Mouse (Mus musculus) forebrain, postnatal 0 days (tissue): ENCODE data around the gene Csgalnact2. TPM values are rescaled to one million over a fixed set of nuclear protein-coding genes. Genes with fewer than 3 reads are reported as not detected.

Source experiments
- ATAC-seq: fragments of 200-750 bp; cut with Nextera tagmentation; 2 replicates; pipeline ENCODE4 v1.8.0; 2017; ENCODE audit warnings: mild to moderate bottlenecking, moderate library complexity
- DNase-seq: peaks from one replicate; pipeline ENCODE4 v3.0.0-alpha.2; 2015
- H3K27ac ChIP-seq: fragments of 300-500 bp; sonication (generic); 2 replicates; pipeline ENCODE4 v1.5.1; 2014; ENCODE audit warnings: low read depth, mild to moderate bottlenecking, antibody characterized with exemption, low read length, moderate library complexity, mixed read lengths
- H3K27me3 ChIP-seq: fragments of 300-500 bp; sonication (generic); 2 replicates; pipeline ENCODE4 v1.6.1; 2014; ENCODE audit warnings: mild to moderate bottlenecking, low read length, mixed read lengths; ENCODE audit not compliant: insufficient read depth
- H3K36me3 ChIP-seq: fragments of 300-500 bp; sonication (generic); 2 replicates; pipeline ENCODE4 v1.6.1; 2014; ENCODE audit warnings: mild to moderate bottlenecking, moderate library complexity; ENCODE audit not compliant: insufficient read depth
- H3K4me1 ChIP-seq: fragments of 300-500 bp; sonication (generic); 2 replicates; pipeline ENCODE4 v1.6.1; 2014; ENCODE audit warnings: antibody characterized with exemption; ENCODE audit not compliant: insufficient read depth
- H3K4me2 ChIP-seq: fragments of 300-500 bp; sonication (generic); 2 replicates; pipeline ENCODE4 v1.6.1; 2014; ENCODE audit warnings: low read depth, mild to moderate bottlenecking, moderate library complexity
- H3K4me3 ChIP-seq: fragments of 300-500 bp; sonication (generic); 2 replicates; pipeline ENCODE4 v1.5.1; 2014; ENCODE audit warnings: low read depth, low read length, mixed read lengths
- H3K9ac ChIP-seq: fragments of 300-500 bp; sonication (generic); 2 replicates; pipeline ENCODE4 v1.6.1; 2014; ENCODE audit warnings: mild to moderate bottlenecking
- H3K9me3 ChIP-seq: fragments of 300-500 bp; sonication (generic); 2 replicates; pipeline ENCODE4 v1.6.1; 2016; ENCODE audit warnings: low read length
- CTCF ChIP-seq: sonication (generic); IDR thresholded peaks from 2 replicates; pipeline ENCODE4 v1.5.1; 2016; ENCODE audit warnings: antibody characterized with exemption, control low read depth, low read depth
- WGBS: fragments of 180-500 bp; shearing (Covaris S2); extraction: QIAGEN DNeasy Blood & Tissue Kit; methylation state at CpG from one replicate; pipeline ENCODE4 v1.1.7; 2014; 5-methylcytosine and 5-hydroxymethylcytosine counted together
- polyA plus RNA-seq: library from polyadenylated mRNA; unstranded; fragments of >200 nt; fragmentation: Nextera tagmentation; extraction: Ambion mirVana; gene quantifications from 2 replicates; pipeline ENCODE4 v1.2.1, GENCODE M21; 2015
- total RNA-seq: library from RNA; depleted of rRNA; stranded (reverse); fragments of >200 nt; gene quantifications from 2 replicates; pipeline ENCODE4 v1.2.3, GENCODE M21; 2014

Gene Csgalnact2
- total and polyA plus RNA-seq, 2 experiments from 2014 or later, result 11.1 to 20.4 TPM

DNA sequence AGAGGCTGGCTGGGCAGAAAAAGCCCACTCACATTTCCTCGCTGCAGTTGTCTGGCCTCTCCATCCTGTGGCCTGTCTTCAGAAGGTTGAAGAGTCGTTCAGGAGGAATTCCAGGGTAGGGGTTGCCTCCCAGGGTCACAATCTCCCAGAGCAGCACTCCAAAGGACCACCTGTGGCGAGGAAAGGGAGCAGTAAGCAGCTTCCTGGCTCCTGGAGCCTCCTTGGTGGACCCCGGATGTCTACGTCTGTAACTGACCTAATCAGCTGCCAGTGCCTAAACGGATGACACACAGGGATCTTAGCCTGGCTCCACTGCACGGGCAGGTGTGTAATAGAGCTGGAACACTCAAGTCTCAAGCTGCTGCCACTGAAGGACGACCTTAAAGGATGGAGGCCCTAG is 25.8 kb upstream of the Csgalnact2 start:
- 75% methylated on average over 8 of the region's 8 CpGs for WGBS
- H3K9me3 ChIP-seq, result no peaks in the 10 kb centered on the region
- no peak overlapping the region for H3K9ac ChIP-seq
- ATAC-seq (no peak), DNase-seq (no peak)
- H3K36me3 ChIP-seq, result no peaks in the 10 kb centered on the region
- no peak for TF ChIP-seq CTCF
- H3K27me3 ChIP-seq, result no peaks in the 10 kb centered on the region
- H3K27ac ChIP-seq, result no peak overlapping the region
- no peaks in the 10 kb centered on the region for H3K4me1 ChIP-seq
- no peak overlapping the region for H3K4me2 ChIP-seq
- H3K4me3 ChIP-seq, result no peak overlapping the region

DNA sequence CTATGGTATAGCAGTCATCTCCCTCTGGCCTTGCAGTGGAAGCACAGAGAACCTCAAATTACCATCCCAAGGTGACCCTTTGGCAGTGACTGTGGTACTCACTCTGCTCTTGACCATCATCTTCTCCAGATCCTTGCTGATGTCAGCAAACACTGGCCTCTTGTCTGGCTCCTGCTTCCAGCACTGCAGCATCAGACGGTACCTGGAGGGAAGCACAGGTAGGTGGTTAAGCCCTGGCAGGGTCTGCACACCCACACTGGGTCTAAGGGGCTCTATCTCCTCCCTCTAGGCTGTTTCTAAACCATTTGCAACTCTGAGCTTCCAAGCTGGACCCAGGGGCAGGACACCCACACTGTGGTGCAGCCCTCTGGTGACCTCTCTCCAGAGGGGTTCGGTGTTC is 24.1 kb upstream of the Csgalnact2 start:
- Histone ChIP-seq H3K4me3 (no peak overlapping the region), H3K4me1 (no peaks in the 10 kb centered on the region), H3K9me3 (no peaks in the 10 kb centered on the region), H3K36me3 (no peaks in the 10 kb centered on the region), H3K27ac (no peak overlapping the region), H3K9ac (no peak overlapping the region), H3K27me3 (no peaks in the 10 kb centered on the region), H3K4me2 (no peak overlapping the region)
- 94% methylated on average over 2 of the region's 2 CpGs for WGBS
- no peak for DNase-seq
- no peak for TF ChIP-seq CTCF
- ATAC-seq, result no peak

DNA sequence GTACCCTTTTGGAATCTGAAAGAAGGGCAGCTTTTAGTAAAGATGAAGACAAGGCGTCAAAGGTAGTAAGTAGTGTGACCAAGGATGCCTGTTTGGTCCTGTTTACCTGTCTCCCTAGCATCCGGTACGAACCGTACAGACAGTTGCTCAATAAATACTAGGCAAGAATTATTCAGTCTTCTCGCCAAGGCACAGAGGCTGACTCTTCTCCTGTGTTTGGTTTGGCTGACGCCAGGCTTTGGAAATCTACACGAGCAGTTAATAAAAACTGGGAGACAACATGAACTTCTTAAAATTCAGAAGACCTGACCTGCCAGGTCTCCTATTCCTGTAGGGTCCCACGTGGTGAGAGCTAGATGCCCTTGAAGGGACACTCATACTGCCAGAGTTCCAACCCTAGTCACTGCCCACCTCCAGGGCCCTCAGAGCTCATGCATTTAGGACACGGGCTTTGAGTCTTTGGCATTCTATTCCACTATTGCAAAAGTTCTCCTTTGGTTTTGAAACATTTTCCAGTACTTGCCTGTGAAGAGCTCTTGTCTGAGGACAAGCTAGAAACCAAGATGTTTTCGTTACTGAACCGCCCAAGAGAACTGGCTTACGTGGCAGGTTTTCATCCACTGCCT is 23.6 kb upstream of the Csgalnact2 start:
- H3K36me3 ChIP-seq, result no peaks in the 10 kb centered on the region
- TF ChIP-seq CTCF, result no peak

GRCm38 (mm10) chr6:118153091-118153490 is 14.2 kb upstream of the Csgalnact2 start:
- ATAC-seq (no peak), DNase-seq (no peak)
- H3K9ac ChIP-seq, result no peak overlapping the region
- WGBS, result 84% methylated on average over 5 of the region's 5 CpGs
- H3K4me2 ChIP-seq, result no peak overlapping the region
- no peaks in the 10 kb centered on the region for H3K36me3 ChIP-seq
- H3K9me3 ChIP-seq, result no peaks in the 10 kb centered on the region
- no peak for TF ChIP-seq CTCF
- H3K27me3 ChIP-seq, result no peaks in the 10 kb centered on the region
- H3K4me1 ChIP-seq, result no peaks in the 10 kb centered on the region
- H3K4me3 ChIP-seq, result no peak overlapping the region
- H3K27ac ChIP-seq, result no peak overlapping the region

More for the DNA sequence above, 23.6 kb upstream of the Csgalnact2 start:
- H3K27ac ChIP-seq, result no peak overlapping the region
- H3K9me3 ChIP-seq, result no peaks in the 10 kb centered on the region
- H3K4me2 ChIP-seq, result no peak overlapping the region
- no peaks in the 10 kb centered on the region for H3K27me3 ChIP-seq
- WGBS, result 87% methylated on average over 12 of the region's 12 CpGs
- no peak overlapping the region for H3K9ac ChIP-seq
- ATAC-seq (no peak), DNase-seq (no peak)
- H3K4me3 ChIP-seq, result no peak overlapping the region
- no peaks in the 10 kb centered on the region for H3K4me1 ChIP-seq

DNA sequence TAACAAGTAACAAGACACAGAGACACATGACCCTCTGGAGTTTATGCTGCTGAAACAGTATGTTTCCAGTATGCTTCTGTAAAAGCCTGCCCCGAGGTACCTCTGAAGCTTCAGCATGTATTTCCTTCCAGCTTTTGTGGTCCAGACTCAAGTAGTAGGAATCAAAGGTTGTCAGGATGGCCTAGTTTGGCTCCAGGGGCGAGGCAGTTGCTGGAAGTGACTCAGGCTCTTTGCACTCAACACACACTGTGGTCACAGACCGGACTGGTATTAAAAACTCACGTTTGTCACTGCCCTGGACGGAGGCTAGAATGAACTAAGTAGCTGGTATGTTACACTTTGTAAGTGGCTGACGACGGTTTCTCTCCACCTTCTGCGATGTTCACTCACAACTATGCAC is 12.0 kb upstream of the Csgalnact2 start:
- H3K9me3 ChIP-seq, result no peaks in the 10 kb centered on the region
- no peaks in the 10 kb centered on the region for H3K27me3 ChIP-seq
- H3K27ac ChIP-seq, result no peak overlapping the region
- H3K4me3 ChIP-seq, result no peak overlapping the region
- no peaks in the 10 kb centered on the region for H3K36me3 ChIP-seq
- ATAC-seq (no peak), DNase-seq (no peak)
- TF ChIP-seq CTCF, result no peak
- no peak overlapping the region for H3K4me2 ChIP-seq
- 83% methylated on average over 8 of the region's 8 CpGs for WGBS
- no peaks in the 10 kb centered on the region for H3K4me1 ChIP-seq
- no peak overlapping the region for H3K9ac ChIP-seq

GRCm38 (mm10) chr6:118150538-118150937 is 11.6 kb upstream of the Csgalnact2 start:
- no peak for TF ChIP-seq CTCF
- DNase-seq, result no peak

DNA sequence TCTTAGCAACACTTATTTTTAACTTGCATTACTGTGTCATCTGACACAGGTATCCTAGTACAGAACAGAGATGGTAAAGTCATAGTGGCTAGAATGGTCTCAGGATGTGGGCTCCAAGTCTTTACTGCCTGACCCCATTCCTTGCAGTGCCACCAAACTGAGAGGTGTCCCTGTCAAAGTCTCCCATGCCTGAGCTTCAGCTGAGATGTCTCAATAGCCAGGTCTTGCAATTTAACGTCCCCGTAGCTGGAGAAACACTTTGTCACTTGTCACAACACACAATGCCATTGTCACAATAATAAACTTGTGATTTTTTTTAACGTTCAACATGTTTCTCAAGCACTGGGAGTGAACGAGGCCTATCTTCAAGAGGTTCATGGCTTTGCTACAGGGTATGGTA is 11.2 kb upstream of the Csgalnact2 start:
- ATAC-seq, result no peak
- H3K36me3 ChIP-seq, result no peaks in the 10 kb centered on the region
- WGBS, result 77% methylated on average over 4 of the region's 4 CpGs

More at GRCm38 (mm10) chr6:118150538-118150937, 11.6 kb upstream of the Csgalnact2 start:
- Histone ChIP-seq H3K36me3 (no peaks in the 10 kb centered on the region), H3K4me3 (no peak overlapping the region), H3K27ac (no peak overlapping the region), H3K4me1 (no peaks in the 10 kb centered on the region), H3K9ac (no peak overlapping the region), H3K27me3 (no peaks in the 10 kb centered on the region), H3K4me2 (no peak overlapping the region), H3K9me3 (no peaks in the 10 kb centered on the region)
- 79% methylated on average over 2 of the region's 2 CpGs for whole genome bisulfite sequencing
- no peak for ATAC-seq

DNA sequence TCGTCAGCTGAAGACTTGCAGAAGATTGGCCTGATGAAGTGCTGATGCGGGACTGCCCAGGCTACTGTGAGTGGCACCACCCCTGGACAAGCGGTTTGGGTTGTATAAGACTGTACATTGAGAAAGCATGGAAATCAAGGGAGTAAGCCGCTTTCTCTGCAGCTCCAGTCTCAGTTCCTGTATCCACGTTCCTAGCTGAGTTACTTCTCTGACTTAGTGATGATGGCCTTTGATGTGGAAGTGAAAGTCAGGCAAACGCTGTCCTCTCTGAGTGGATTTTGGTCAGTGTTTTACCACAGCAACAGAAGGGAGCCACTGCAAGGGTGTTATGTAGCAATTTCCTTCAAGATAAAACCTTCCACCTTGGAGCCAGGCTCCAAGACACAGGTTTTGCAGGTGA is 2.0 kb upstream of the Csgalnact2 start:
- DNase-seq, result no peak
- TF ChIP-seq CTCF, result no peak

More for the DNA sequence above, 11.2 kb upstream of the Csgalnact2 start:
- Histone ChIP-seq H3K4me3 (no peak overlapping the region), H3K9me3 (no peaks in the 10 kb centered on the region), H3K4me1 (no peaks in the 10 kb centered on the region), H3K27ac (no peak overlapping the region), H3K4me2 (no peak overlapping the region), H3K27me3 (no peaks in the 10 kb centered on the region), H3K9ac (no peak overlapping the region)
- DNase-seq, result no peak
- no peak for TF ChIP-seq CTCF

More for the DNA sequence above, 2.0 kb upstream of the Csgalnact2 start:
- no peak for ATAC-seq
- Histone ChIP-seq H3K36me3 (no peaks in the 10 kb centered on the region), H3K9me3 (no peaks in the 10 kb centered on the region), H3K4me2 (no peak overlapping the region), H3K4me3 (no peak overlapping the region), H3K9ac (no peak overlapping the region), H3K27me3 (no peaks in the 10 kb centered on the region), H3K4me1 (no peaks in the 10 kb centered on the region), H3K27ac (no peak overlapping the region)
- WGBS, result 88% methylated on average over 6 of the region's 6 CpGs
